Mouse (Mus musculus) heart, postnatal 0 days (tissue): Measurements from ENCODE around the gene 6430571L13Rik. TPM values are rescaled to one million over a fixed set of nuclear protein-coding genes. Genes with fewer than 3 reads are reported as not detected.
A peak's percentile ranks its signal among the peaks of the same experiment; 100 is the strongest.

Source experiments
- ATAC-seq: fragments of 200-750 bp; cut with Nextera tagmentation; 2 replicates; pipeline ENCODE4 v1.8.0; 2017; ENCODE audit warnings: low read depth, moderate number of reproducible peaks, moderate library complexity; ENCODE audit not compliant: insufficient read depth
- DNase-seq: peaks from one replicate; pipeline ENCODE4 v3.0.0-alpha.2; 2016; ENCODE audit warnings: low spot score
- H3K27ac ChIP-seq: fragments of 300-500 bp; sonication (generic); 2 replicates; pipeline ENCODE4 v1.5.1; 2014; ENCODE audit warnings: low read depth, mild to moderate bottlenecking
- H3K27me3 ChIP-seq: fragments of 300-500 bp; sonication (generic); 2 replicates; pipeline ENCODE4 v1.6.1; 2014; ENCODE audit warnings: low read length, mixed read lengths; ENCODE audit not compliant: control insufficient read depth, insufficient read depth
- H3K36me3 ChIP-seq: fragments of 300-500 bp; sonication (generic); replicated peaks from 2 replicates; pipeline ENCODE4 v1.6.1; 2014; ENCODE audit warnings: low read length, mixed read lengths; ENCODE audit not compliant: control insufficient read depth, insufficient read depth
- H3K4me1 ChIP-seq: fragments of 300-500 bp; sonication (generic); 2 replicates; pipeline ENCODE4 v1.6.1; 2014; ENCODE audit warnings: antibody characterized with exemption; ENCODE audit not compliant: control insufficient read depth, insufficient read depth
- H3K4me2 ChIP-seq: fragments of 300-500 bp; sonication (generic); 2 replicates; pipeline ENCODE4 v1.6.1; 2014; ENCODE audit warnings: low read depth, mild to moderate bottlenecking, low read length, moderate library complexity
- H3K4me3 ChIP-seq: fragments of 300-500 bp; sonication (generic); 2 replicates; pipeline ENCODE4 v1.5.1; 2014; ENCODE audit warnings: low read depth, low read length
- H3K9ac ChIP-seq: fragments of 300-500 bp; sonication (generic); replicated peaks from 2 replicates; pipeline ENCODE4 v1.6.1; 2014; ENCODE audit warnings: low read depth, low read length, mixed read lengths
- H3K9me3 ChIP-seq: fragments of 300-500 bp; sonication (generic); replicated peaks from 2 replicates; pipeline ENCODE4 v1.6.1; 2016; ENCODE audit warnings: low read length; ENCODE audit not compliant: control insufficient read depth
- CTCF ChIP-seq: IDR thresholded peaks from 2 replicates; pipeline ENCODE4 v1.5.1; 2016; ENCODE audit warnings: antibody characterized with exemption, control low read depth, low read depth
- EP300 ChIP-seq: IDR thresholded peaks from 2 replicates; pipeline ENCODE4 v1.6.1; 2016; ENCODE audit warnings: antibody characterized with exemption, low read depth
- WGBS: fragments of 180-500 bp; shearing (Covaris S2); extraction: QIAGEN DNeasy Blood & Tissue Kit; methylation state at CpG from one replicate; pipeline ENCODE4 v1.1.7; 2014; 5-methylcytosine and 5-hydroxymethylcytosine counted together
- polyA plus RNA-seq: library from polyadenylated mRNA; unstranded; fragments of >200 nt; fragmentation: Nextera tagmentation; extraction: Ambion mirVana; gene quantifications from 2 replicates; pipeline ENCODE4 v1.2.1, GENCODE M21; 2015
- total RNA-seq: library from RNA; depleted of rRNA; stranded (reverse); fragments of >200 nt; gene quantifications from 2 replicates; pipeline ENCODE4 v1.2.3, GENCODE M21; 2014; ENCODE audit warnings: low replicate concordance

The 6430571L13Rik gene
- total and polyA plus RNA-seq, 2 experiments from 2014 or later = 3.1 to 11.0 TPM

GRCm38 (mm10) chr9:107324799-107325561 is 15.4 kb upstream of the 6430571L13Rik start:
- Histone ChIP-seq H3K27ac (peak overlapping the region; percentile 90), H3K27me3 (no peaks in the 10 kb centered on the region), H3K9ac (no peak overlapping the region), H3K4me1 (peaks cover 43% of the 10 kb centered on the region), H3K9me3 (no peaks in the 10 kb centered on the region), H3K4me3 (no peak overlapping the region), H3K4me2 (no peak overlapping the region), H3K36me3 (no peaks in the 10 kb centered on the region)
- ATAC-seq = no peak
- TF ChIP-seq CTCF (no peak), EP300 (no peak)
- DNase-seq = no peak
- 60% methylated on average over 4 of the region's 4 CpGs for WGBS

GRCm38 (mm10) chr9:107325904-107326303 is 14.5 kb upstream of the 6430571L13Rik start:
- WGBS = 48% methylated on average over 7 of the region's 7 CpGs
- H3K27me3 ChIP-seq = no peaks in the 10 kb centered on the region

GRCm38 (mm10) chr9:107327879-107328620 is 12.4 kb upstream of the 6430571L13Rik start:
- 75% methylated on average over 16 of the region's 16 CpGs for WGBS
- TF ChIP-seq CTCF (no peak), EP300 (no peak)
- Histone ChIP-seq H3K27me3 (no peaks in the 10 kb centered on the region), H3K36me3 (peaks cover 8% of the 10 kb centered on the region), H3K4me2 (no peak overlapping the region), H3K9ac (no peak overlapping the region), H3K4me1 (peaks cover 34% of the 10 kb centered on the region), H3K9me3 (no peaks in the 10 kb centered on the region), H3K4me3 (no peak overlapping the region), H3K27ac (no peak overlapping the region)
- DNase-seq (no peak), ATAC-seq (no peak)

More at GRCm38 (mm10) chr9:107325904-107326303, 14.5 kb upstream of the 6430571L13Rik start:
- DNase-seq (peak; percentile 45), ATAC-seq (no peak)
- TF ChIP-seq EP300 = no peak
- no peak for TF ChIP-seq CTCF
- no peak overlapping the region for H3K9ac ChIP-seq
- H3K4me2 ChIP-seq = no peak overlapping the region
- H3K4me1 ChIP-seq = peaks cover 43% of the 10 kb centered on the region
- no peaks in the 10 kb centered on the region for H3K36me3 ChIP-seq
- no peak overlapping the region for H3K4me3 ChIP-seq
- peak overlapping the region; percentile 90 for H3K27ac ChIP-seq
- H3K9me3 ChIP-seq = no peaks in the 10 kb centered on the region

- Histone ChIP-seq H3K9me3 (no peaks in the 10 kb centered on the region), H3K4me2 (no peak overlapping the region), H3K36me3 (peaks cover 8% of the 10 kb centered on the region), H3K4me3 (no peak overlapping the region), H3K4me1 (peaks cover 9% of the 10 kb centered on the region), H3K9ac (no peak overlapping the region), H3K27me3 (no peaks in the 10 kb centered on the region), H3K27ac (no peak overlapping the region)
- TF ChIP-seq EP300 (no peak), CTCF (no peak)
- WGBS = 66% methylated on average over 6 of the region's 6 CpGs
- ATAC-seq = no peak
- no peak for DNase-seq
Observed at GRCm38 (mm10) chr9:107330791-107331190, 9.6 kb upstream of the 6430571L13Rik start.

- Histone ChIP-seq H3K27me3 (no peaks in the 10 kb centered on the region), H3K4me2 (no peak overlapping the region), H3K4me1 (peaks cover 6% of the 10 kb centered on the region; the same call in 1 of the 2 replicates), H3K4me3 (no peak overlapping the region), H3K9ac (no peak overlapping the region), H3K36me3 (peaks cover 8% of the 10 kb centered on the region), H3K9me3 (no peaks in the 10 kb centered on the region), H3K27ac (no peak overlapping the region)
- DNase-seq (no peak), ATAC-seq (no peak)
- TF ChIP-seq EP300 = no peak
- TF ChIP-seq CTCF = no peak
- WGBS = 61% methylated on average over 2 of the region's 2 CpGs
Observed at GRCm38 (mm10) chr9:107333686-107334085, 6.7 kb upstream of the 6430571L13Rik start.
